Mouse (Mus musculus): ENCODE results near the gene Mterf1b.

Gene Mterf1b

DNA sequence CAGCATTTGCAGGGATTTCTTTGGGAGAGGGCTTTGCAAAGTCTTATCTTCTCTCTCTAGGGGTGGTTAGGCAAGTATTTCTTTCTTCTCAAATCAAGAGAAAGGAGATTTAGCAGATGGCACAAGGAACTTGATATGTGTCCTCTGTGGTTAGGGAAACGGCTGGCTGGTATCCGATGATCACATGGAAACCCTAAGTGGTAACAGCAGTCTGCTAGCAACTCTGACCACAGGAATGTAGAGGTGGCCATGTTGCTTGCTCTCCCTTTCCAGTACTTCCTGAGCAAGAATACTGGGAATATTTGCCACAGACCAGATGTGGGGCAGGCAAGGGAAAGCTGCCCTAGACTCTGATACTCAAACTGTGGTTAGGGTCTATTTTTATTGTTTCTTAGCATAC lies 53.9 kb downstream of the Mterf1b start:
- DNase-seq, result no peak
